Mouse (Mus musculus): ENCODE data around the gene Magi1.

The Magi1 gene

GRCm38 (mm10) chr6:94155996-94156395 lies 127.7 kb downstream of the Magi1 start:
- no peak for DNase-seq

GRCm38 (mm10) chr6:94154854-94155601 lies 128.7 kb downstream of the Magi1 start:
- DNase-seq: no peak

GRCm38 (mm10) chr6:94152881-94153280 lies 130.8 kb downstream of the Magi1 start:
- no peak for DNase-seq

- no peak for DNase-seq
Observed at GRCm38 (mm10) chr6:94150876-94151275, 132.8 kb downstream of the Magi1 start.

- DNase-seq: peak; percentile 34
Observed at GRCm38 (mm10) chr6:94149800-94150199, 133.9 kb downstream of the Magi1 start.

GRCm38 (mm10) chr6:94146206-94146493 lies 137.6 kb downstream of the Magi1 start:
- DNase-seq: no peak

GRCm38 (mm10) chr6:94145430-94146205 lies 138.1 kb downstream of the Magi1 start:
- DNase-seq: no peak

- no peak for DNase-seq
Observed at GRCm38 (mm10) chr6:94142493-94142892, 141.2 kb downstream of the Magi1 start.

- no peak for DNase-seq
Observed at GRCm38 (mm10) chr6:94141496-94141895, 142.2 kb downstream of the Magi1 start.

- DNase-seq: no peak
Observed at GRCm38 (mm10) chr6:94139952-94140414, 143.7 kb downstream of the Magi1 start.

GRCm38 (mm10) chr6:94136693-94137092 lies 147.0 kb downstream of the Magi1 start:
- no peak for DNase-seq

- peak; percentile 70 for DNase-seq
Observed at GRCm38 (mm10) chr6:94134159-94134558, 149.6 kb downstream of the Magi1 start.

GRCm38 (mm10) chr6:94131999-94132398 lies 151.7 kb downstream of the Magi1 start:
- no peak for DNase-seq

- no peak for DNase-seq
Observed at GRCm38 (mm10) chr6:94130389-94130788, 153.3 kb downstream of the Magi1 start.

GRCm38 (mm10) chr6:94126763-94127162 lies 157.0 kb downstream of the Magi1 start:
- DNase-seq: no peak

GRCm38 (mm10) chr6:94125144-94125543 lies 158.6 kb downstream of the Magi1 start:
- DNase-seq: no peak

GRCm38 (mm10) chr6:94124279-94124678 lies 159.4 kb downstream of the Magi1 start:
- DNase-seq: no peak

- peak; percentile 47 for DNase-seq
Observed at GRCm38 (mm10) chr6:94122566-94123150, 161.1 kb downstream of the Magi1 start.

- DNase-seq: no peak
Observed at GRCm38 (mm10) chr6:94121488-94121887, 162.2 kb downstream of the Magi1 start.

GRCm38 (mm10) chr6:94116434-94117432 lies 167.0 kb downstream of the Magi1 start:
- DNase-seq: no peak

- DNase-seq: no peak
Observed at GRCm38 (mm10) chr6:94111833-94112232, 171.9 kb downstream of the Magi1 start.

- DNase-seq: no peak
Observed at GRCm38 (mm10) chr6:94107401-94108107, 176.2 kb downstream of the Magi1 start.

Measured in retina, postnatal 1 day (tissue).